Mouse (Mus musculus) CD4-positive, CD25-positive, alpha-beta regulatory T cell, adult 4 months (primary cell): ENCODE results near the gene Gm20905. TPM values are rescaled to one million over a fixed set of nuclear protein-coding genes. Genes with fewer than 3 reads are reported as not detected.
"Not testable (repeated sequence)": the region's sequence is repeated elsewhere in the genome, so short reads cannot be mapped to it uniquely, and the experiment has no call there.

ENCODE experiments used
- ATAC-seq: one replicate; pipeline ENCODE4 v1.8.0; 2017
- polyA plus RNA-seq, 2 experiments: library from polyadenylated mRNA; unstranded; fragments of 100-300 nt; shearing (Covaris generic); gene quantifications; one replicate each; pipeline ENCODE4 v1.2.1; 2017

The Gm20905 gene
- not detected for polyA plus RNA-seq

- not testable (repeated sequence) for ATAC-seq
Measured at GRCm38 (mm10) chrY:37259503-37259902, at the start of gene Gm20905. Gene Gm20905 (minus strand): TSS chrY:37259603.
